Mouse (Mus musculus): ENCODE data around the gene Iars2. TPM values are rescaled to one million over a fixed set of nuclear protein-coding genes. Genes with fewer than 3 reads are reported as not detected.

Gene Iars2
- polyA plus RNA-seq, 1 experiment from 2014 or later: 28.0 TPM

DNA sequence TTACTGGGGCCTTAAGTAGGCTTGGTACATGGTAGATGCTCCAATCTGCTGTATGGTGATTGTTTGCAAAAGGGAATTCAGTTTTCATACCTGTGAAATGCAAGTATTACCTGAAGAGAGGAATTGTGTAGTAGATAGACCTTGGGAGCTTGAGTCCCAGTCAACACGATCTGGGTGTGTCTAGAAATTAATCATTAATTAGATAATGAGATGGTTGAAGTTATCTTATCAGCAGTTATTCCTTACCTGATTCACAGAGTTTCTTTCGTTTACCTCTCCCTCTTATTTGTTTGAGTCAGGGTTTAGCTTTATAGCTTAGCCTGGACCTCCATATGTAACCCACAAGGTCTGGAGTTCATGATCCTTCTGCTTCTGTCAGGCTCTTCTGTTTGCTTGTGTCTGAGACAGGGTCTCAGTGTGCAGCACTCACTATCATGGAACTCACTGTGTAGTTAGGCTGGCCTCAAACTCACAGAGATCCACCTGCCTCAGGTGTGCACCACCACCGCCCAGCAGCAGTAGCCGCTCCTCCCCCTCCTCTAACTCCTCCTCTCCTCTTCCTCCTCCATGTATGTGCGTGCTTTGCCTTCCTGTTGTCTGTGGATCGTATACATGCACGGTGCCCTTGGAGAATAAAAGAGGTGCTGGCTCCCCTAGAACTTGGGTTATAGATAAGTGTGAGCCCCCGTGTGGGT lies 58.6 kb downstream of the Iars2 start:
- Histone ChIP-seq H3K36me3 (ENCODE audit: control insufficient read depth, insufficient read depth, low read length) (peaks cover 6% of the 10 kb centered on the region; the same call in 1 of the 2 replicates), H3K27me3 (ENCODE audit: control insufficient read depth, insufficient read depth, low read length) (no peaks in the 10 kb centered on the region), H3K4me1 (ENCODE audit: control insufficient read depth, insufficient read depth, low read length) (no peaks in the 10 kb centered on the region), H3K4me3 (ENCODE audit: low read depth, low read length) (no peak overlapping the region), H3K9me3 (ENCODE audit: control insufficient read depth, low read length) (no peaks in the 10 kb centered on the region), H3K4me2 (ENCODE audit: low read depth, severe bottlenecking) (no peak overlapping the region), H3K27ac (replicated peaks; ENCODE audit: low read depth, low read length) (no peak overlapping the region), H3K9ac (ENCODE audit: low read length) (no peak overlapping the region)
- 93% methylated on average over 8 of the region's 8 CpGs for WGBS
- ATAC-seq (ENCODE audit: insufficient number of reproducible peaks, low FRiP score, low TSS enrichment, low read depth) (no peak), DNase-seq (ENCODE audit: low spot score) (no peak)

DNA sequence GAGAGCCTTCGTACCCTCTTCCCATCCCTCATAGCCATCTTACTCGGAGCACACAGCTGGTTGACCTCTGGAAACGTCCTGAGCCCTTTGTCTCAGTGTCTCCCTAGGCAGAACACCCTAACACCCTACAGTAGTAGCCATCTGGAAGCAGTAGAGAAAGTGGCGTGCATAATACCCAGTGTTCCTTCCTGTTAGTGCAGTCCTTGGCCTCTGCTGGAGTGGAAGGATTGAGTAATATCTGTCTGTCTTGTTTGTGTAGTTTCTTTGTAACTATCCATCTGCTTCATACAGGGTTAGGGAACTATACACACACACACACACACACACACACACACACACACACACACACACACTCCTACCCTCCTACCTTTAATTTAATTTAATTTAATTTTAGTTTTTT lies 60.5 kb downstream of the Iars2 start:
- ATAC-seq (ENCODE audit: insufficient number of reproducible peaks, low FRiP score, low TSS enrichment, low read depth) (no peak), DNase-seq (ENCODE audit: low spot score) (no peak)
- H3K4me2 ChIP-seq (ENCODE audit: low read depth, severe bottlenecking): no peak overlapping the region
- H3K4me1 ChIP-seq (ENCODE audit: control insufficient read depth, insufficient read depth, low read length): no peaks in the 10 kb centered on the region
- H3K9me3 ChIP-seq (ENCODE audit: control insufficient read depth, low read length): no peaks in the 10 kb centered on the region
- no peak overlapping the region for H3K27ac ChIP-seq (replicated peaks; ENCODE audit: low read depth, low read length)
- H3K4me3 ChIP-seq (ENCODE audit: low read depth, low read length): no peak overlapping the region
- WGBS: 86% methylated on average over 4 of the region's 4 CpGs
- peaks cover 6% of the 10 kb centered on the region; the same call in 1 of the 2 replicates for H3K36me3 ChIP-seq (ENCODE audit: control insufficient read depth, insufficient read depth, low read length)
- H3K27me3 ChIP-seq (ENCODE audit: control insufficient read depth, insufficient read depth, low read length): no peaks in the 10 kb centered on the region
- H3K9ac ChIP-seq (ENCODE audit: low read length): no peak overlapping the region

DNA sequence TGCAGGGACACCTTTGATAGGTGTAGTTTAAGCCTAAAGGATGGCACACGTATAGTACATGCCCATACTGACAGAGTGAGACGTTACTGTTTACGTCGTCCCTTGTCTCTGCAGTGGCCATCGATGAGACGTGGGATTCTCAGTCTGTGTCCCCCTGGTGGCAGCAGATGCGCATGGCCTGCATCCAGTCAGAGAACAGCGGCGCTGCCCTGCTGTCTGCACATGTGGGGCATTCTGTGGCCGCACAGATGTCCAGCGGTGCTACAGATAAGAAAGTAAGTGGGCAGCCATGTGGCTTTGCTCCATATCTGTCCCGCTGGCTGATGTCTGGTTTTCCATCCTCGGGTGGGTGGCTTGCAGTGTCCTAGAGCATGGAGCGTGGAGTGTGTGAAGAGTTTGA lies 66.6 kb downstream of the Iars2 start:
- Histone ChIP-seq H3K27me3 (ENCODE audit: control insufficient read depth, insufficient read depth, low read length) (no peaks in the 10 kb centered on the region), H3K36me3 (ENCODE audit: control insufficient read depth, insufficient read depth, low read length) (peaks cover 3% of the 10 kb centered on the region; the same call in 1 of the 2 replicates), H3K4me1 (ENCODE audit: control insufficient read depth, insufficient read depth, low read length) (no peaks in the 10 kb centered on the region), H3K4me2 (ENCODE audit: low read depth, severe bottlenecking) (no peak overlapping the region), H3K27ac (replicated peaks; ENCODE audit: low read depth, low read length) (no peak overlapping the region), H3K9me3 (ENCODE audit: control insufficient read depth, low read length) (no peaks in the 10 kb centered on the region), H3K9ac (ENCODE audit: low read length) (no peak overlapping the region), H3K4me3 (ENCODE audit: low read depth, low read length) (no peak overlapping the region)
- no peak for DNase-seq (ENCODE audit: low spot score)
- no peak for ATAC-seq (ENCODE audit: insufficient number of reproducible peaks, low FRiP score, low TSS enrichment, low read depth)
- 65% methylated on average over 14 of the region's 14 CpGs for WGBS

DNA sequence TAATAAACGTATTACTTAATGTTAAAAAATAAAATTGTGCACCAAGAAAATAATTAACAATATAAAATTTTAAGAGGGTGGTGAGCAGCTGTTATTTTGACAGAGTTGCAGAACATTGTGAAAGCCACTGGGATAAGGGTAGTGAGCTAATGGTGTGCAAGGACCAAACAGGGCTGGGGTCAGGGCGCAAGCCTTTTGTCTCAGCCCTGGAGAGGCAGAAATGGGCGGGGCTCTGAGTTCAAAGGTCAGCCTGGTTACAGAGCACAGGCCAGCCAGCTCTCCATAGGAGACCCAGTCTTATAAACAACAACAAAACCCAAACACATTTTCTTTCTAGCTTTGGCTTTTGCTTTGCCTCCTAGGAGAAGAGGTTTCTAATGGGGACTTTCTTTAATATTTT lies 72.4 kb downstream of the Iars2 start:
- Histone ChIP-seq H3K27ac (replicated peaks; ENCODE audit: low read depth, low read length) (no peak overlapping the region), H3K36me3 (ENCODE audit: control insufficient read depth, insufficient read depth, low read length) (peaks cover 6% of the 10 kb centered on the region; the same call in 1 of the 2 replicates), H3K4me2 (ENCODE audit: low read depth, severe bottlenecking) (no peak overlapping the region), H3K9me3 (ENCODE audit: control insufficient read depth, low read length) (no peaks in the 10 kb centered on the region), H3K4me1 (ENCODE audit: control insufficient read depth, insufficient read depth, low read length) (no peaks in the 10 kb centered on the region), H3K27me3 (ENCODE audit: control insufficient read depth, insufficient read depth, low read length) (no peaks in the 10 kb centered on the region), H3K9ac (ENCODE audit: low read length) (no peak overlapping the region), H3K4me3 (ENCODE audit: low read depth, low read length) (no peak overlapping the region)
- ATAC-seq (ENCODE audit: insufficient number of reproducible peaks, low FRiP score, low TSS enrichment, low read depth) (no peak), DNase-seq (ENCODE audit: low spot score) (peak; percentile 31)
- WGBS: 51% methylated on average over 3 of the region's 3 CpGs

DNA sequence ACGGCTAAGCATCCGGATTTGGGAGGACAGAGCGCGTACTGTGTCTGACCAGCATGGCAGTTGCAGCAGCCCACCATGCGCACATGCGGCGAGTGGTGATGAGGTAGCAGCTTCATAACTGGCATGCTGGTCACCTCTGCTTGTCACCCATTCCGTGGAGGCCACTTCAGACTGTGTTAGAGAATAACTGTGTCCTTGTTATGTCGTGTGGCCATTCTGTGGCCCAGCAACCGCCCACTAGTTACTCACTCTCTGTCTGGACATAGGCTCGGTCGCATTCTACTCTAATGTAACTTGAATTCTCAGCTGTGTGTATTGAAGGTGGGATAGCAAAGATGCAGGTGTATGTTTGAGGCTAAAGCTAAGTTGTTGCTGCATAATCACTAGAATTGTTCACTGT lies 73.9 kb downstream of the Iars2 start:
- H3K9me3 ChIP-seq (ENCODE audit: control insufficient read depth, low read length): no peaks in the 10 kb centered on the region
- H3K36me3 ChIP-seq (ENCODE audit: control insufficient read depth, insufficient read depth, low read length): peaks cover 12% of the 10 kb centered on the region
- no peak for ATAC-seq (ENCODE audit: insufficient number of reproducible peaks, low FRiP score, low TSS enrichment, low read depth)
- no peak overlapping the region for H3K27ac ChIP-seq (replicated peaks; ENCODE audit: low read depth, low read length)
- no peak for DNase-seq (ENCODE audit: low spot score)
- no peak overlapping the region for H3K4me3 ChIP-seq (ENCODE audit: low read depth, low read length)
- no peak overlapping the region for H3K4me2 ChIP-seq (ENCODE audit: low read depth, severe bottlenecking)
- no peaks in the 10 kb centered on the region for H3K27me3 ChIP-seq (ENCODE audit: control insufficient read depth, insufficient read depth, low read length)
- H3K4me1 ChIP-seq (ENCODE audit: control insufficient read depth, insufficient read depth, low read length): no peaks in the 10 kb centered on the region
- no peak overlapping the region for H3K9ac ChIP-seq (ENCODE audit: low read length)
- WGBS: 94% methylated on average over 12 of the region's 12 CpGs

DNA sequence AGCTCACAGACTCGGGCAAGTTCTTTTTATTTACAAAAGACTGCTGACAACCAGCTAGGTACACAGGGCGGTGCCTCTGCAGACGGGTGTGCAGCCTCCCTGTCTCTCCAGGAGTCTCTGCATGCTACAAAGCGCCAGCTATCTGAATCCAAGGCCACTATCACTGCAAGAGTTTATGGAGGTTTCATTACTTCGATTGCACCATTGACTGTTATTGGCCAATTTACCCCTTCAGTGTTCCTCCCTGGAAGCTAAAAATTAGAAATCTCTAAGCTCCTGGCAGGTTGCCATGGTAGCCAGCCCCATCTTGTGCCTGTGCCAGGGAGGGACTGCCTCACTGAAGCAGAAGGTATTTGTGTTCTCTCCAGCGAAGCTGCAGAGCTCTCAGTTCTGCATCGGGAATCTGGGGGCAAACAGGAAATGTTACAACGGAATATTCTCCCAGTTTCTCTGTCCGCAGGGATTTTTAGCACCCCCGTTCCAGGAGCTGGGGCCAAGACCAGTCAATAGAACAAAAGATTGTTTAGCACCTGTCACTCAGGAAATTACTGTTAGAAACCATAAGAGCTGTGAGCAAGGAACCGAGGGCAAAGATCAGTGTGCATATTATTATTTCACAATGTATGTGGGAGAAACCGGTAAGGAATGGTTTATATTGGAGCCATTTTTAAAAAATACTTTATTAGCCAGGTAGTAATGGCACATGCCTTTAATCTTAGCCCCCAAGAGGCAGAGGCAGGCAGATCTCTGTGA lies 75.9 kb downstream of the Iars2 start:
- Histone ChIP-seq H3K4me1 (ENCODE audit: control insufficient read depth, insufficient read depth, low read length) (no peaks in the 10 kb centered on the region), H3K27ac (replicated peaks; ENCODE audit: low read depth, low read length) (no peak overlapping the region), H3K4me2 (ENCODE audit: low read depth, severe bottlenecking) (no peak overlapping the region), H3K4me3 (ENCODE audit: low read depth, low read length) (no peak overlapping the region), H3K9ac (ENCODE audit: low read length) (no peak overlapping the region), H3K36me3 (ENCODE audit: control insufficient read depth, insufficient read depth, low read length) (peaks cover 15% of the 10 kb centered on the region), H3K9me3 (ENCODE audit: control insufficient read depth, low read length) (no peaks in the 10 kb centered on the region), H3K27me3 (ENCODE audit: control insufficient read depth, insufficient read depth, low read length) (no peaks in the 10 kb centered on the region)
- WGBS: 82% methylated on average over 12 of the region's 12 CpGs
- ATAC-seq (ENCODE audit: insufficient number of reproducible peaks, low FRiP score, low TSS enrichment, low read depth): no peak
- DNase-seq (ENCODE audit: low spot score): no peak

DNA sequence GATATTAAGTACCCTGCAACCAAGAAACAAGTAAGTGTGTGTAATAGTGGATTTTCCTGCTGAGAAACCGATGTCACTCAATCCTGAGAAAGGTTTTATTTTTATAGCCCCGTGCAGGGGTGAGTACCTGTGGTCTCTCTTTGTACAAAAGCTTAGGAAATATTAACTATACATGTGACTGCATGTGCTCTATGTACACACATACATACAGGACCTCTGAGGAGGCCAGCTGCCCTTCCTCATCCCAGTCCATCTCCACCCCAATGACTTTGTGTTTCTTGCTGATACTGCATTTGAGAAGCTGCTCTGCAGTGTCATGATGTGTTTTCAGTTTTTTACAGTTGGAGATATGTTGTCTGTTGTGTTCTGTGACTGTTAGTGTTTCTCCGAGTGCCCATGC lies 76.8 kb downstream of the Iars2 start:
- H3K27me3 ChIP-seq (ENCODE audit: control insufficient read depth, insufficient read depth, low read length): no peaks in the 10 kb centered on the region
- ATAC-seq (ENCODE audit: insufficient number of reproducible peaks, low FRiP score, low TSS enrichment, low read depth) (no peak), DNase-seq (ENCODE audit: low spot score) (no peak)
- no peak overlapping the region for H3K4me3 ChIP-seq (ENCODE audit: low read depth, low read length)
- no peak overlapping the region for H3K9ac ChIP-seq (ENCODE audit: low read length)
- H3K4me1 ChIP-seq (ENCODE audit: control insufficient read depth, insufficient read depth, low read length): no peaks in the 10 kb centered on the region
- no peaks in the 10 kb centered on the region for H3K9me3 ChIP-seq (ENCODE audit: control insufficient read depth, low read length)
- no peak overlapping the region for H3K4me2 ChIP-seq (ENCODE audit: low read depth, severe bottlenecking)
- H3K27ac ChIP-seq (replicated peaks; ENCODE audit: low read depth, low read length): no peak overlapping the region
- peaks cover 15% of the 10 kb centered on the region for H3K36me3 ChIP-seq (ENCODE audit: control insufficient read depth, insufficient read depth, low read length)
- WGBS: 91% methylated on average over 3 of the region's 3 CpGs

DNA sequence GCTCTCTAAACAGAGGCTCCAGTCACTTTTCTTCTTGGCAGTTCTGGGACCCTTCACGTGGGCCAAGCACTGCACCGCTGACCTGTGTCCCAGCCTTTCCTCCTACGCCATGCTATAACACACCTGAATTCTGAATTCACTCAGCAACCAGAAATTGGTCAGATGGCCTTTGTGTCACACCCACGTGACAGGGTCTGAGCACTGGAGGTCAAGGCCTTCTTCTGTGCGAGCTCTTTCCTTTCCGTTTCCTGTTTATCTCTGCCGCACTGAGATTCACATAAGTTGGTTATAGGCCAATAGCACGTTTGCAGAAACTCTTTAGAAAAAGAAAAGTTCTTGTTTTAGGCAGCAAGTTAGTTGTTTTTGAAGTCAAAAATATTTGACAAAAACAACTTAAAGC lies 80.5 kb downstream of the Iars2 start:
- Histone ChIP-seq H3K36me3 (ENCODE audit: control insufficient read depth, insufficient read depth, low read length) (peaks cover 15% of the 10 kb centered on the region), H3K27ac (replicated peaks; ENCODE audit: low read depth, low read length) (no peak overlapping the region), H3K4me3 (ENCODE audit: low read depth, low read length) (no peak overlapping the region), H3K9ac (ENCODE audit: low read length) (no peak overlapping the region), H3K4me2 (ENCODE audit: low read depth, severe bottlenecking) (no peak overlapping the region), H3K9me3 (ENCODE audit: control insufficient read depth, low read length) (no peaks in the 10 kb centered on the region), H3K4me1 (ENCODE audit: control insufficient read depth, insufficient read depth, low read length) (no peaks in the 10 kb centered on the region), H3K27me3 (ENCODE audit: control insufficient read depth, insufficient read depth, low read length) (no peaks in the 10 kb centered on the region)
- WGBS: 92% methylated on average over 8 of the region's 8 CpGs
- DNase-seq (ENCODE audit: low spot score) (no peak), ATAC-seq (ENCODE audit: insufficient number of reproducible peaks, low FRiP score, low TSS enrichment, low read depth) (no peak)

Data from limb, embryonic 11.5 days (tissue).